Mouse (Mus musculus) C2C12 (cell line): ENCODE results near the gene Dmrt3. TPM values are rescaled to one million over a fixed set of nuclear protein-coding genes. Genes with fewer than 3 reads are reported as not detected.

ENCODE experiments used
- H3K27me3 ChIP-seq: one replicate; pipeline ENCODE4 v1.6.1; 2011; ENCODE audit not compliant: control insufficient read depth, insufficient read depth, insufficient read length
- H3K36me3 ChIP-seq: one replicate; pipeline ENCODE4 v1.6.1; 2011; ENCODE audit not compliant: control insufficient read depth, insufficient read depth
- H3K4me3 ChIP-seq: one replicate; pipeline ENCODE4 v1.5.1; 2011; ENCODE audit warnings: mild to moderate bottlenecking, control low read depth; ENCODE audit not compliant: poor library complexity, insufficient read depth, severe bottlenecking
- H3K79me2 ChIP-seq: one replicate; pipeline ENCODE4 v1.6.1; 2011; ENCODE audit not compliant: control insufficient read depth, insufficient read depth
- H3K79me3 ChIP-seq: one replicate; pipeline ENCODE4 v1.6.1; 2011; ENCODE audit warnings: low read depth, control low read depth
- H3ac ChIP-seq: one replicate; pipeline ENCODE3; 2011; ENCODE audit warnings: low read depth; ENCODE audit not compliant: control insufficient read depth, insufficient read length
- CEBPB ChIP-seq: IDR thresholded peaks from one replicate; pipeline ENCODE4 v1.6.1; 2011; ENCODE audit warnings: low read depth, mild to moderate bottlenecking, control low read depth, moderate library complexity
- CTCF ChIP-seq: IDR thresholded peaks from one replicate; pipeline ENCODE4 v1.5.1; 2011; ENCODE audit not compliant: control insufficient read depth, insufficient read depth, insufficient read length
- FOSL1 ChIP-seq: IDR thresholded peaks from one replicate; pipeline ENCODE4 v1.8.0; 2011; ENCODE audit warnings: mild to moderate bottlenecking, low read length; ENCODE audit not compliant: poor library complexity, insufficient read depth, severe bottlenecking
- MAX ChIP-seq: IDR thresholded peaks from one replicate; pipeline ENCODE4 v1.6.1; 2011; ENCODE audit warnings: mild to moderate bottlenecking, control low read depth
- MYOD1 ChIP-seq: IDR thresholded peaks from one replicate; pipeline ENCODE4 v1.6.1; 2011; ENCODE audit warnings: low read depth; ENCODE audit not compliant: control insufficient read depth, insufficient read length
- MYOG ChIP-seq: IDR thresholded peaks from one replicate; pipeline ENCODE4 v1.6.1; 2011; ENCODE audit not compliant: control insufficient read depth, insufficient read length; ENCODE audit errors: extremely low read depth
- USF1 ChIP-seq: IDR thresholded peaks from one replicate; pipeline ENCODE4 v1.6.1; 2011; ENCODE audit warnings: low read depth, mild to moderate bottlenecking, control low read depth, moderate library complexity
- polyA plus RNA-seq: library from polyadenylated mRNA; unstranded; fragments of >200 nt; fragmentation: generic; extraction: Trizol; gene quantifications from one replicate; pipeline ENCODE4 v1.2.1, GENCODE M21; 2012; ENCODE audit warnings: missing spikeins

Gene Dmrt3
- polyA plus RNA-seq, 1 experiment, result 0.33 TPM

DNA sequence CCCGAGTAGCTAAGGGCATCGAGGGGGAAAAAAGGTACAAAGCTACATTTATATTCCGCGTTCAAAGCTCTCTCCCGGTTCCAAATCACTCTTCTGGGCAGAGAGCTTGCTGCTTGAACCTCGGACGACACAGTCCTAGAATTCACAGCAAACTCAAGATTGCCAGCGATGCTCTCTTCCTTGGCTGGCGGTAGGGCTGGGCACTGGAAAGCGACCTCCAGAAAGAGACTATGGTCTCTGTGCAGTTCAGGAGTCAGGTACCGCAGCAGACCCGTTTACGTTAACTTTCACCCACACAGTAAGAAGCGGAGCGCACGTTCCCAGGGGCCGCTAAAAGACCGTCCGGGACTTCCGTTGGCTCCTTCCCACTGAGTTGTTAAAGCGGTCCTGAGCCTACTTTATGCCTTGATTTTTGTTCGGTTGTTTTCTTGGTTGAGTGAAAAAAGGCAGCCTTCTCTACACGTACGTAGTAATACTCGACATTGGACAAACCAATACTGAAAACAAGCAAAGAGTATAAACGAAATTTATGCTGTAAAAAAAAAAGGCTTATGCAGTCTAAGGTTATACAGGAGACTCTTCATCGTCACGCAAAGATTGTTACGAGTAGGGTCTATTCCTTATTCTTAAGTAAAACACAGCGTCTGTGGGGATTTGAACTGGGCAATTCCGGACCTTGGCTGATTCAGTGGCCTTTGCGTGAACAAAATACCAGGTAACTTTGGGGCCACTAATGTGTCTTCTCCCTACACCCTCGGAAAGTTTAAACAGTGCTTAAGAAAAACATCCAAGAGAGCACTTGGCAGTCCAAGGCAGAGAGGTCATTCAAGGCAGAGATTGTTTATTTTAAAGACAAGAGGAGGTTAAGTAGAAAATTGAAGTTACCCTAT, 895 bp upstream of the Dmrt3 start:
- H3K27me3 ChIP-seq, result peaks cover 71% of the 10 kb centered on the region
- no peak for TF ChIP-seq MYOG
- H3K4me3 ChIP-seq, result no peak overlapping the region
- no peaks in the 10 kb centered on the region for H3K79me2 ChIP-seq
- H3K36me3 ChIP-seq, result no peaks in the 10 kb centered on the region
- H3ac ChIP-seq, result no peak overlapping the region
- H3K79me3 ChIP-seq, result no peaks in the 10 kb centered on the region

DNA sequence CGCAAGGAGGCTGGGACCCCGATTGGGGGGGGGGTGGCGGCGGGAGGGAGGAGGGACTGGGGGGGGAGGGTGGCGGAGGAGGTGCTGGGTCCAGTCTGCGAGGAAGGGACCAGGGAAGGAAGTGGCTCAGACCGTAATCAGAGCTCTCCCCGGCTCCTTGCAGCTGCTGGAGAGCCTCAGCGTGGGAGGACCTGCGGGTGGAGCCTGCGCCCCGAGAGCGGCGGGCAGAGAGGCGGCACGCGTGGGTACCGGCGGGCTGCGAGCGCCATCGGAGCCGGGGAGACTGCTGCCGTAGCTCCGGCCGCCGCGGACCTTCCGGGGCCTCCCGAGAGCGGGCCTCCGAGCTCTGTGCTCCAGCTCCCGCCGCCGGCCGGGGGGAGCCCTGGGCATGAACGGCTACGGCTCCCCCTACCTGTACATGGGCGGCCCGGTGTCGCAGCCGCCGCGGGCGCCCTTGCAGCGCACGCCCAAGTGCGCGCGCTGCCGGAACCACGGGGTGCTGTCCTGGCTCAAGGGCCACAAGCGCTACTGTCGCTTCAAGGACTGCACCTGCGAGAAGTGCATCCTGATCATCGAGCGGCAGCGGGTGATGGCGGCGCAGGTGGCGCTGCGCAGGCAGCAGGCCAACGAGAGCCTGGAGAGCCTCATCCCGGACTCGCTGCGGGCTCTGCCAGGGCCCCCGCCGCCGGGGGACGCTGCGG, 460 bp downstream of the Dmrt3 start:
- H3ac ChIP-seq, result peak overlapping the region; percentile 6

GRCm38 (mm10) chr19:25611116-25611515, 1.0 kb downstream of the Dmrt3 start:
- Histone ChIP-seq H3K36me3 (no peaks in the 10 kb centered on the region), H3K4me3 (no peak overlapping the region), H3K79me3 (no peaks in the 10 kb centered on the region), H3K27me3 (peaks cover 54% of the 10 kb centered on the region), H3ac (no peak overlapping the region), H3K79me2 (no peaks in the 10 kb centered on the region)
- TF ChIP-seq CEBPB (no peak), USF1 (no peak), FOSL1 (no peak), MAX (no peak), CTCF (no peak)

More for the DNA sequence above, 460 bp downstream of the Dmrt3 start:
- Histone ChIP-seq H3K4me3 (no peak overlapping the region), H3K79me3 (no peaks in the 10 kb centered on the region), H3K79me2 (no peaks in the 10 kb centered on the region), H3K27me3 (peaks cover 59% of the 10 kb centered on the region), H3K36me3 (no peaks in the 10 kb centered on the region)
- TF ChIP-seq MYOG (no peak), MYOD1 (peak; percentile 40), USF1 (no peak), FOSL1 (no peak), CTCF (no peak), MAX (no peak)

- no peak overlapping the region for H3K4me3 ChIP-seq
- no peaks in the 10 kb centered on the region for H3K79me3 ChIP-seq
- peaks cover 47% of the 10 kb centered on the region for H3K27me3 ChIP-seq
- H3K79me2 ChIP-seq, result no peaks in the 10 kb centered on the region
- no peak overlapping the region for H3ac ChIP-seq
- TF ChIP-seq CEBPB, result no peak
- TF ChIP-seq CTCF, result no peak
- TF ChIP-seq MYOG, result no peak
- H3K36me3 ChIP-seq, result no peaks in the 10 kb centered on the region
Measured at GRCm38 (mm10) chr19:25611876-25612805, 2.0 kb downstream of the Dmrt3 start.

DNA sequence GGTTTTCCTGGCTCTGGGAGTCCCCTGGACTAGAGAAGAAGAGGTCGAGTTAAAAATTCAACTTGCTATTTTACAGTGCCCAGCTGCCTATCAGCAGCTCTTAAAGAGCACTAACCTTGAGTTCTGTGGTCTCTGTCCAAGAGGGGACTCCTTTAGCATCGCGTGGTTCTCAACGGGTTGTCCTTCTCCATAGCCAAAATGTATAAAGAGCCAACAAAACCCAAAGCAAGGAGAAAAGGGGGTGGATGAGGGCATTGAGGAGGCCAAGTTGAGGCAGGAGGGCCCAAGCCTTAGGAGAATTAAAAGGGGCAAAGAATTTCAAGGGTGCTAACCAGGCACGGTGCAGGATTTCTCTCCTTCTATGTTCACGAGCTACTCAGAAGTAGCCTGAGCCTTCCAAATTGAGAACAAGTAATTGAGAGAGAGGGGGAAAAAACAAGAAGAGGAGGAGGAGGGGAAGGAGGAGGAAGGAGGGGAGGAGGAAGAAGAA, 2.8 kb downstream of the Dmrt3 start:
- H3K27me3 ChIP-seq, result peaks cover 43% of the 10 kb centered on the region
- H3K79me2 ChIP-seq, result no peaks in the 10 kb centered on the region
- H3K4me3 ChIP-seq, result no peak overlapping the region
- no peak overlapping the region for H3ac ChIP-seq
- no peaks in the 10 kb centered on the region for H3K36me3 ChIP-seq
- TF ChIP-seq FOSL1, result no peak
- no peak for TF ChIP-seq CEBPB
- no peak for TF ChIP-seq MYOD1
- no peak for TF ChIP-seq CTCF
- no peak for TF ChIP-seq USF1
- no peak for TF ChIP-seq MAX
- no peak for TF ChIP-seq MYOG
- no peaks in the 10 kb centered on the region for H3K79me3 ChIP-seq
